Mouse (Mus musculus) activated CD4-positive, CD25-positive, alpha-beta regulatory T cell (primary cell): ENCODE data around the gene Glmp. TPM values are rescaled to one million over a fixed set of nuclear protein-coding genes. Genes with fewer than 3 reads are reported as not detected.

Experiments
- polyA plus RNA-seq, 2 experiments: library from polyadenylated mRNA; unstranded; fragments of 100-300 nt; shearing (Covaris generic); gene quantifications; one replicate each; pipeline ENCODE4 v1.2.1; 2017

Gene Glmp
- polyA plus RNA-seq: 100 to 1,000 TPM; 268 to 447 TPM

GRCm38 (mm10) chr3:88324951-88325405, at the start of gene Glmp:
TSS of gene Glmp (plus strand) at chr3:88325023.

GRCm38 (mm10) chr3:88287110-88287509, 37.7 kb upstream of the Glmp start, which contains the start of gene Gm38392:
TSS of gene Gm38392 (minus strand) at chr3:88287210.

DNA sequence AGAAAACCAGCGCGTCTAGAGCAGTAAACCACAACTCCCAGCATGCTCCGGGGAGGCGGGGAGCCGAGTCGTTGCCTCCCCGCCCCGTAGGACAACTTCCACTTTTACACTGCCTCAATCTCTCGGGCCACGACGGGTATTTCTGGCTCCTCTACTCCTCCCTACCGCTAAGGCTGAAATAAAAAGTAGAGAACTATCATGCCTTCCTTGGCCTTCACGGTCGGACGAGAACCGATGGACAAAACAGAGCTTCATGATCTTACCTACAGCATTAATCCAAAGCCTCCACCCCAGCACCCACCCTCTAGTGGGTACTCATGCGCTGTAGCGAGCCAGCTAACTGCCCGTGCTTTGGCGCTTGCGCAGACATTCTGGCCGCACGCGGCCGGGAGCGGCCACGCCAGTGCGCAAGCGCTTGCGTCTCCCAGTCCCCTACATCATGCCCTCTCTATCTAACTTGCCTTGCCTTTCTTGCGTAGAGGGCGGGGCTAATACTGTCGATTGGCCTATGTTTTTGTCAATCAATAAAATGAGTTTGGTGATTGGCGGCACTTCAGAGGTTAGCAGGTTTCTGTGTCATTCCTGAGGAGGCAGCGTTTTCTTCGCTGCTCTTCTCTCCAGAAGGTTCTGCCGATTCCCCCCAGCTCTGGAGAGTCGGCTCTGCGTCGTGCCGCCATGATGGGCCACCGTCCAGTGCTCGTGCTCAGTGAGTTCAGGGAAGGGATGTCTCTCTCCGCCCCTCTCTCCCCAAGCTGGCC, 28.1 kb upstream of the Glmp start, which contains the start of the genes Tsacc and Cct3:
Gene Tsacc (minus strand): TSS at position 439 of the 758 bp plus-strand sequence.
Gene Cct3 (plus strand): TSS at position 556 of the 758 bp plus-strand sequence.

DNA sequence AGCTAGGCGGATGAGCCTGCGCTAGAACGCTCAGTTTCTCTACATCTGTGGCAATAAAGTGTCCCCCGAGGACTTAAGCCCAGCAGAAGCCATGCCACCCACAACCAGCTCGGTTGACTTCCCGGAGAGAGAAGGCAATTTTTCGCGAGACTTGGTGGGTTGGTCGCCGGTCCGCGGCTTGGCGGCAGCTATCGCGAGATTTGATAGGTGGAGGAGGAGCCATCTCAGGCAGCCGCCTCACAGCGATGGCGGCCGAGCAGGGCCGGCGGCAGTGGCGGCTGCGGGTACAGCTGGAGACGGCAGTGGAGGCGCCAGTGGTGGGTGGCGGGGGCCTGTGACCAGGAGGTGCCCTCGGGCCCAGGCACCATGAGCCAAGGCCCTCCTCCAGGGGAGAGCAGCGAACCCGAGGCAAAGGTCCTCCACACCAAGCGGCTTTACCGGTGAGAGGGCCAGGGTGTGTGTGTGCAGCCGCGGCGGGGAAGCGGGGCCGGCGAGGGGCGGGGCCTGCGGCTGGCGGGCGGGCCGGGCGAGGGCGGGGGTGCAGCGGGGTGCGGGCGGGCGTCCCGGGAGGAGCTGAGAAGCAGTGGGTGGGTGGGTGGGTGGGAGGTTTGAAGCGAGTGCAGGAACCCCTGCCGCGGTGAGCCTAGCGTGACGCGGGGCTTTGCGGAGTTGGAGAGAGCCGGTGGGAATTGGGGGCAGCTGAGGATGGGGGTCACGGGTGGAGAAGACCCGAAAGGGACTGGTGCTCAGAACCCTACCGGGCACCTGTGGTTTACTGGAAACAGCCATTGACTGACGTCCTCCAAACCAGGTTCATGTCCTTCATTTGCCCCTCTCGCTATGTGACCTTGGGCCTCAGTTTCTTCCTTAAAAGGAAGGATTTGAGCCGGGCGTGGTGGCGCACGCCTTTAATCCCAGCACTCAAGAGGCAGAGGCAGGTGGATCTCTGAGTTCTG, 11.5 kb downstream of the Glmp start, which contains the start of the genes Tmem79 and Smg5:
Gene Tmem79 (minus strand): TSS at position 91 of the 956 bp plus-strand sequence.
Gene Smg5 (plus strand): TSS at position 203 of the 956 bp plus-strand sequence.

GRCm38 (mm10) chr3:88364337-88364736, 39.5 kb downstream of the Glmp start, which contains the start of gene Paqr6:
TSS of gene Paqr6 (plus strand) at chr3:88364584.

DNA sequence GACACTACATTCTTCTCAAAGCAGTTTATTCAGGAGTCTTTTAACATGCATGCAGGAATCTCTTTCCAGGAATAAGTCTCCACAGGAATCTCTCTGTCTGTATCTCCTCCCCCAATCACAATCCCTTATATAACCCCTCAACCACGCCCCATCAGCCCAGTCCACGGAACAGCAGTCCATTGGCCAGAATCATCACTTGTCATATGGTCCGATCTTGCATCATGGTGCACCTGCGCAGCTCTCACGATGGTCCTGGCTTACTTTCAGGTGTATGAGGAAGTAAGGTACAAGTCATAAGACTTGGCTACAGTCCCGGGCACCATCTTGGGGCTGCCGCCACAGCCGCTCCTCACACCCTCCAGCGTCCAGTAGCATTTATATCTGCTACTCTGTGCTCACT, 47.8 kb downstream of the Glmp start, which contains the start of gene Bglap3:
Gene Bglap3 (minus strand): TSS at position 101 of the 400 bp plus-strand sequence.

DNA sequence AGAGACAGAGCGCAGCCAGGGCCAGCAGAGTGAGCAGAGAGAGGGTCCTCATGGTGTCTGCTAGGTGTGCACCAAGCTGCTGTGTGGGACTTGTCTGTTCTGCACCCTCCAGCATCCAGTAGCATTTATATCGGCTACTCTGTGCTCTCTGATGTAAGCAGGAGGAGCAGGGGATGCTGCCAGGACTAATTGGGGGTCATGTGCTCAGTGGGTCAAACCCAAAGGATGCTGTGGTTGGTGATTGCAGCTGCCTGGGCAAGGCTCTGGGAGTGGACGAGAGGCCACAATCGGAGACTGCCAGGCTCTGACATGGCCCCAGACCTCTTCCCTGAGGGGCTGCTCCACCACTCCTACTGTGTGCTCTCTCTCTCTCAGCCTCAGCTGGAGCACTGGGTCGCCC, 53.8 kb downstream of the Glmp start, which contains the start of gene Bglap2:
Gene Bglap2 (minus strand): TSS at position 101 of the 400 bp plus-strand sequence.

Other genes starting within 250 kb of the Glmp start
- under 1 TPM in 1 of 2 experiments, not detected in 1; 0.07 TPM for gene Ttc24, start 246.7 kb upstream of the Glmp start, polyA plus RNA-seq
- gene Iqgap3, start 243.1 kb upstream of the Glmp start, polyA plus RNA-seq: 1 to 10 TPM in 1 of 2 experiments, under 1 TPM in 1; 0.61 to 2.1 TPM
- gene Mef2d, start 182.7 kb upstream of the Glmp start, polyA plus RNA-seq: 10 to 100 TPM; 71.6 to 97.8 TPM
- under 1 TPM; 0.12 to 0.17 TPM for gene Rhbg, start 70.3 kb upstream of the Glmp start, polyA plus RNA-seq
- gene Gm38392, start 37.8 kb upstream of the Glmp start, polyA plus RNA-seq: not detected
- gene Tsacc, start 28.0 kb upstream of the Glmp start, polyA plus RNA-seq: 1 to 10 TPM; 4.3 to 6.7 TPM
- 100 to 1,000 TPM; 267 to 334 TPM for gene Cct3, start 27.9 kb upstream of the Glmp start, polyA plus RNA-seq
- 1 to 10 TPM in 1 of 2 experiments, under 1 TPM in 1; 0.76 to 1.9 TPM for gene Tmem79, start 11.1 kb downstream of the Glmp start, polyA plus RNA-seq
- 10 to 100 TPM; 43.8 to 45.7 TPM for gene Smg5, start 11.2 kb downstream of the Glmp start, polyA plus RNA-seq
- gene Paqr6, start 39.6 kb downstream of the Glmp start, polyA plus RNA-seq: not detected
- gene Bglap3, start 47.7 kb downstream of the Glmp start, polyA plus RNA-seq: not detected
- not detected for gene Bglap2, start 53.7 kb downstream of the Glmp start, polyA plus RNA-seq
- not detected for gene Bglap, start 59.4 kb downstream of the Glmp start, polyA plus RNA-seq
- 10 to 100 TPM; 39.3 to 53.6 TPM for gene Pmf1, start 85.3 kb downstream of the Glmp start, polyA plus RNA-seq
- gene Slc25a44, start 100.1 kb downstream of the Glmp start, polyA plus RNA-seq: 10 to 100 TPM; 12.4 to 16.7 TPM
- gene Sema4a, start 136.2 kb downstream of the Glmp start, polyA plus RNA-seq: 100 to 1,000 TPM in 1 of 2 experiments, 10 to 100 TPM in 1; 42.2 to 122 TPM
- gene Lmna, start 184.9 kb downstream of the Glmp start, polyA plus RNA-seq: 10 to 100 TPM in 1 of 2 experiments, 1 to 10 TPM in 1; 7.7 to 30.9 TPM
- gene Mex3a, start 207.4 kb downstream of the Glmp start, polyA plus RNA-seq: under 1 TPM; 0.21 to 0.33 TPM
- gene Rab25, start 223.3 kb downstream of the Glmp start, polyA plus RNA-seq: under 1 TPM in 1 of 2 experiments, not detected in 1; 0.66 TPM
- 100 to 1,000 TPM; 165 to 189 TPM for gene Lamtor2, start 228.1 kb downstream of the Glmp start, polyA plus RNA-seq
- gene Ubqln4, start 228.7 kb downstream of the Glmp start, polyA plus RNA-seq: 10 to 100 TPM; 35.4 to 39.3 TPM